Mouse (Mus musculus) MEL (cell line): ENCODE results near the gene Plekha7. TPM values are rescaled to one million over a fixed set of nuclear protein-coding genes. Genes with fewer than 3 reads are reported as not detected.

ENCODE experiments used
- DNase-seq: peaks from one replicate; pipeline ENCODE4 v3.0.0; 2011; ENCODE audit warnings: low read depth, low spot score
- H3K27ac ChIP-seq: 2 replicates; pipeline ENCODE4 v1.5.1; 2012; ENCODE audit warnings: low read depth, mild to moderate bottlenecking, control low read depth, low read length, moderate library complexity; ENCODE audit not compliant: control insufficient read depth
- H3K27me3 ChIP-seq, 2 experiments: fragments of 150-350 bp in 1 of 2; sonication (generic) in 1 of 2; 2 replicates each; pipeline ENCODE4 v1.6.1; 2012; ENCODE audit warnings: low read length in 2 of 2, mild to moderate bottlenecking in 2 of 2, improper control_type of control experiment in 1 of 2, moderate library complexity in 1 of 2; ENCODE audit not compliant: insufficient read depth in 2 of 2, control insufficient read depth in 1 of 2
- H3K36me3 ChIP-seq, 2 experiments: 2 replicates each; pipeline ENCODE4 v1.6.1; 2012 to 2014; ENCODE audit warnings: low read length in 2 of 2, improper control_type of control experiment in 1 of 2, inconsistent platforms in 1 of 2, mild to moderate bottlenecking in 1 of 2; ENCODE audit not compliant: insufficient read depth in 2 of 2, control insufficient read depth in 1 of 2
- H3K4me1 ChIP-seq, 2 experiments: fragments of 150-350 bp in 1 of 2; sonication (generic) in 1 of 2; 2 replicates each; pipeline ENCODE4 v1.6.1; 2012; ENCODE audit warnings: low read length in 2 of 2, improper control_type of control experiment in 1 of 2, mild to moderate bottlenecking in 1 of 2; ENCODE audit not compliant: insufficient read depth in 2 of 2, control insufficient read depth in 1 of 2
- H3K4me3 ChIP-seq, 2 experiments: fragments of 150-350 bp in 1 of 2; sonication (generic) in 1 of 2; 2 replicates each; pipeline ENCODE4 v1.5.1; 2012; ENCODE audit warnings: low read depth in 2 of 2, low read length in 2 of 2, mild to moderate bottlenecking in 2 of 2, moderate library complexity in 2 of 2, control low read depth in 1 of 2, improper control_type of control experiment in 1 of 2; ENCODE audit not compliant: control insufficient read depth in 1 of 2, insufficient read depth in 1 of 2
- H3K79me2 ChIP-seq: 2 replicates; pipeline ENCODE4 v1.6.1; 2012; ENCODE audit warnings: mild to moderate bottlenecking, low read length, moderate library complexity; ENCODE audit not compliant: control insufficient read depth, poor library complexity, insufficient read depth
- H3K9ac ChIP-seq: 2 replicates; pipeline ENCODE4 v1.6.1; 2012; ENCODE audit warnings: low read depth, mild to moderate bottlenecking, control low read depth, low read length, moderate library complexity; ENCODE audit not compliant: control insufficient read depth, poor library complexity, severe bottlenecking
- H3K9me3 ChIP-seq: fragments of 150-350 bp; sonication (generic); replicated peaks from 2 replicates; pipeline ENCODE4 v1.6.1; 2012; ENCODE audit warnings: mild to moderate bottlenecking, low read length, improper control_type of control experiment, moderate library complexity; ENCODE audit not compliant: insufficient read depth
- BHLHE40 ChIP-seq: IDR thresholded peaks from 2 replicates; pipeline ENCODE4 v1.6.1; 2012; ENCODE audit warnings: low read depth, mild to moderate bottlenecking, inconsistent platforms, low read length, improper control_type of control experiment, borderline replicate concordance
- CHD1 ChIP-seq: IDR thresholded peaks from 2 replicates; pipeline ENCODE4 v1.6.1; 2012; ENCODE audit warnings: low read depth, mild to moderate bottlenecking, inconsistent platforms, low read length, improper control_type of control experiment
- CTCF ChIP-seq, 3 experiments: IDR thresholded peaks in 2 of 3; conservative IDR thresholded peaks in 1 of 3; 2 replicates each; pipeline ENCODE4 v1.5.1; 2011 to 2012; ENCODE audit warnings: low read length in 3 of 3, low read depth in 2 of 3, mild to moderate bottlenecking in 2 of 3, improper control_type of control experiment in 1 of 3, inconsistent platforms in 1 of 3, mixed read lengths in 1 of 3, moderate library complexity in 1 of 3; ENCODE audit not compliant: control insufficient read depth in 1 of 3, insufficient read depth in 1 of 3, poor library complexity in 1 of 3, severe bottlenecking in 1 of 3
- ELF1 ChIP-seq: IDR thresholded peaks from 2 replicates; pipeline ENCODE4 v1.6.1; 2014; ENCODE audit warnings: low read depth, mild to moderate bottlenecking, inconsistent platforms, low read length, improper control_type of control experiment, moderate library complexity
- EP300 ChIP-seq, 2 experiments: IDR thresholded peaks; 2 replicates each; pipeline ENCODE4 v1.6.1; 2011; ENCODE audit warnings: improper control_type of control experiment in 2 of 2, low read length in 2 of 2, low read depth in 1 of 2, mild to moderate bottlenecking in 1 of 2
- ETS1 ChIP-seq: IDR thresholded peaks from 2 replicates; pipeline ENCODE4 v1.6.1; 2012; ENCODE audit warnings: low read depth, mild to moderate bottlenecking, inconsistent platforms, low read length, improper control_type of control experiment, moderate library complexity
- GABPA ChIP-seq: IDR thresholded peaks from 2 replicates; pipeline ENCODE4 v1.6.1; 2012; ENCODE audit warnings: low read depth, mild to moderate bottlenecking, inconsistent platforms, low read length, improper control_type of control experiment, moderate library complexity
- GATA1 ChIP-seq: IDR thresholded peaks from 2 replicates; pipeline ENCODE4 v1.6.1; 2011; ENCODE audit warnings: low read depth, low read length, improper control_type of control experiment
- HCFC1 ChIP-seq: IDR thresholded peaks from 2 replicates; pipeline ENCODE4 v1.6.1; 2012; ENCODE audit warnings: low read depth, mild to moderate bottlenecking, inconsistent platforms, low read length, improper control_type of control experiment, moderate library complexity
- JUND ChIP-seq: IDR thresholded peaks from 2 replicates; pipeline ENCODE4 v1.6.1; 2011; ENCODE audit warnings: low read depth, mild to moderate bottlenecking, improper control_type of control experiment, low read length
- KAT2A ChIP-seq: conservative IDR thresholded peaks from 2 replicates; pipeline ENCODE4 v1.6.1; 2012; ENCODE audit warnings: low read depth, low read length, improper control_type of control experiment, inconsistent platforms
- MAFK ChIP-seq: IDR thresholded peaks from 2 replicates; pipeline ENCODE4 v1.6.1; 2011; ENCODE audit warnings: low read depth, mild to moderate bottlenecking, low read length, improper control_type of control experiment, borderline replicate concordance
- MAX ChIP-seq: IDR thresholded peaks from 2 replicates; pipeline ENCODE4 v1.6.1; 2011; ENCODE audit warnings: low read length, improper control_type of control experiment
- MAZ ChIP-seq: IDR thresholded peaks from 2 replicates; pipeline ENCODE4 v1.6.1; 2012; ENCODE audit warnings: low read depth, mild to moderate bottlenecking, inconsistent platforms, low read length, improper control_type of control experiment
- MEF2A ChIP-seq: IDR thresholded peaks from 2 replicates; pipeline ENCODE4 v1.6.1; 2014; ENCODE audit warnings: low read depth, mild to moderate bottlenecking, inconsistent platforms, low read length, improper control_type of control experiment; ENCODE audit not compliant: poor library complexity, insufficient replicate concordance, severe bottlenecking; ENCODE audit errors: extremely low read depth
- MYB ChIP-seq: IDR thresholded peaks from 2 replicates; pipeline ENCODE4 v1.6.1; 2011; ENCODE audit warnings: mild to moderate bottlenecking, low read depth, low read length, improper control_type of control experiment
- MYC ChIP-seq: IDR thresholded peaks from 2 replicates; pipeline ENCODE4 v1.6.1; 2011; ENCODE audit warnings: low read depth, mild to moderate bottlenecking, low read length, improper control_type of control experiment, moderate library complexity
- NELFE ChIP-seq: IDR thresholded peaks from 2 replicates; pipeline ENCODE4 v1.6.1; 2011; ENCODE audit warnings: low read depth, low read length, improper control_type of control experiment
- NRF1 ChIP-seq: IDR thresholded peaks from 2 replicates; pipeline ENCODE4 v1.6.1; 2014; ENCODE audit warnings: low read depth, mild to moderate bottlenecking, inconsistent platforms, low read length, improper control_type of control experiment, moderate library complexity; ENCODE audit not compliant: poor library complexity, insufficient read depth, severe bottlenecking
- POLR2A ChIP-seq, 2 experiments: IDR thresholded peaks; 2 replicates each; pipeline ENCODE4 v1.6.1; 2011 to 2012; ENCODE audit warnings: low read length in 2 of 2, mild to moderate bottlenecking in 2 of 2, control low read depth in 1 of 2, improper control_type of control experiment in 1 of 2, low read depth in 1 of 2, moderate library complexity in 1 of 2; ENCODE audit not compliant: control insufficient read depth in 1 of 2, insufficient read depth in 1 of 2, poor library complexity in 1 of 2
- POLR2AphosphoS2 ChIP-seq: IDR thresholded peaks from 2 replicates; pipeline ENCODE4 v1.6.1; 2011; ENCODE audit warnings: low read length, improper control_type of control experiment
- POLR2AphosphoS5 ChIP-seq: IDR thresholded peaks from 2 replicates; pipeline ENCODE4 v1.6.1; 2012; ENCODE audit warnings: low read depth, borderline replicate concordance, mild to moderate bottlenecking, inconsistent platforms, low read length, moderate library complexity, mixed read lengths
- SIN3A ChIP-seq: IDR thresholded peaks from 2 replicates; pipeline ENCODE4 v1.6.1; 2012; ENCODE audit warnings: low read length, improper control_type of control experiment, inconsistent platforms
- SMC3 ChIP-seq: IDR thresholded peaks from 2 replicates; pipeline ENCODE4 v1.6.1; 2011; ENCODE audit warnings: low read depth, low read length, improper control_type of control experiment
- TAL1 ChIP-seq: IDR thresholded peaks from 2 replicates; pipeline ENCODE4 v1.6.1; 2012; ENCODE audit warnings: mild to moderate bottlenecking, inconsistent platforms, low read length, moderate library complexity, mixed read lengths
- TBP ChIP-seq: IDR thresholded peaks from 2 replicates; pipeline ENCODE4 v1.8.0; 2011; ENCODE audit warnings: low read depth, low read length, improper control_type of control experiment
- TCF12 ChIP-seq: IDR thresholded peaks from 2 replicates; pipeline ENCODE4 v1.6.1; 2014; ENCODE audit warnings: low read depth, mild to moderate bottlenecking, inconsistent platforms, low read length, improper control_type of control experiment, moderate library complexity
- UBTF ChIP-seq: IDR thresholded peaks from 2 replicates; pipeline ENCODE4 v1.6.1; 2012; ENCODE audit warnings: low read depth, mild to moderate bottlenecking, inconsistent platforms, low read length, improper control_type of control experiment, moderate library complexity, borderline replicate concordance; ENCODE audit not compliant: insufficient read depth
- USF2 ChIP-seq, 2 experiments: IDR thresholded peaks; 2 replicates each; pipeline ENCODE4 v1.6.1; 2011 to 2012; ENCODE audit warnings: improper control_type of control experiment in 2 of 2, low read length in 2 of 2, borderline replicate concordance in 1 of 2, inconsistent platforms in 1 of 2, low read depth in 1 of 2, mild to moderate bottlenecking in 1 of 2; ENCODE audit not compliant: insufficient read depth in 1 of 2
- ZKSCAN1 ChIP-seq: IDR thresholded peaks from 2 replicates; pipeline ENCODE4 v1.6.1; 2012; ENCODE audit warnings: low read depth, mild to moderate bottlenecking, inconsistent platforms, low read length, improper control_type of control experiment, moderate library complexity
- ZMIZ1 ChIP-seq: IDR thresholded peaks from 2 replicates; pipeline ENCODE4 v1.6.1; 2012; ENCODE audit warnings: low read depth, mild to moderate bottlenecking, inconsistent platforms, low read length, improper control_type of control experiment, moderate library complexity
- polyA plus RNA-seq, 2 experiments: library from polyadenylated mRNA; stranded (reverse) in 1 of 2; unstranded in 1 of 2; fragments of >175 nt in 1 of 2; fragments of >200 nt in 1 of 2; gene quantifications; 2 replicates each; pipeline versions ENCODE4 v1.2.1 to v1.2.4; 2012; ENCODE audit warnings: low replicate concordance in 2 of 2, low read depth in 1 of 2; ENCODE audit not compliant: insufficient read length in 2 of 2, insufficient read depth in 1 of 2, missing spikeins in 1 of 2
- total RNA-seq: library from RNA; depleted of rRNA; stranded (reverse); fragments of 300-350 nt; gene quantifications from 2 replicates; pipeline ENCODE4 v1.2.3, GENCODE M21; 2012

The Plekha7 gene
- total and polyA plus RNA-seq, 3 experiments, result 4.4 to 14.5 TPM; not detected in 1

DNA sequence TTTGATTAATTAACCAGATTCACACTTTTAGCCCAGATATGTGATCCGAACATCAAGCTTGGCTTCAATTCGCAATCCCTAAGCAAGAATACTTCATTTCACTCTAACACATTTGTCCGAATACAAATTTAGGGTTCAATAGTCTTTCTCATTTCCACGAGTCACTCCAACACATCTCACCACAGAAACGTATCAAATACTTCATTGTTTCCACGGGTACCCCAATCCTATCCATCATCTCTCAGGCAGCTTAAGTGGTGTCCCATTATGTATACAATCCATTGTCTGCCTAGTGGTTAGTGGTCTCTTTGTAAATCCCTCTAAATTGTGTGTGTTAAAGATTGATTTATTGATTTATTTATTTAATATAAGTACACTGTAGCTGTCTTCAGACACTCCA is 27.0 kb upstream of the Plekha7 start:
- TF ChIP-seq CTCF (IDR thresholded peaks at IDR 0.05 in 2 of 3, conservative IDR thresholded peaks at IDR 0.05 in 1 of 3; ENCODE audit: control insufficient read depth in 1 of 3, insufficient read depth in 1 of 3, low read depth in 2 of 3, low read length in 3 of 3, poor library complexity in 1 of 3, severe bottlenecking in 1 of 3), result peak in 1 of 3 experiments; percentile 22; a peak in 1 of 6 replicates
- no peak for TF ChIP-seq MYB
- TF ChIP-seq JUND, result no peak
- no peak for TF ChIP-seq ETS1
- Histone ChIP-seq H3K9ac (peak overlapping the region; percentile 91), H3K27ac (peak overlapping the region; percentile 90), H3K4me1 (peaks cover 4% of the 10 kb centered on the region in 2 experiments; a peak in 3 of 4 replicates), H3K36me3 (peaks cover 26% of the 10 kb centered on the region in 2 experiments), H3K9me3 (no peaks in the 10 kb centered on the region), H3K79me2 (peaks cover 33% of the 10 kb centered on the region), H3K27me3 (no peaks in the 10 kb centered on the region), H3K4me3 (peak overlapping the region; percentile 81 to 89)
- peak; percentile 50 for DNase-seq

DNA sequence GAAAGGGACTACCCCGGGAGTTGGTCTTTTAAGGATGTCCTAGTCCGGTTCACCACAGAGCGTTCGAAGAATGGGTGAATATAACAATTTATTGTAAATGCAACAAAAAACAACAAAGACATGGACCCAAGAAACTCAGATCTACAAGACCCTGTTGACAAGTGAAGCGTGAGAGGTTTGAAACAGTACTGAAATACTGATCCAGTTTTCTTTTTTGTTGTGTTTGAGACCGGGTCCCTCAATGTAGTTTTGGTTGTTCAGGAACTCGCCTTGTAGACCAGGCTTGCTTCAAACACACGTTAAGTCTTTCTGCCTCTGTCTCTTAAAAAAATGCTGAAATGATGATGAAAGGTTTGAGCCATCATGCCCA is 26.5 kb upstream of the Plekha7 start:
- DNase-seq, result peak; percentile 68
- Histone ChIP-seq H3K36me3 (peaks cover 26% of the 10 kb centered on the region in 2 experiments), H3K9ac (peak overlapping the region; percentile 91)
- no peak for TF ChIP-seq BHLHE40
- peak; percentile 81; the same call in 1 of the 2 replicates for TF ChIP-seq CHD1
- TF ChIP-seq POLR2AphosphoS5, result no peak
- TF ChIP-seq NRF1, result no peak
- no peak for TF ChIP-seq SMC3
- TF ChIP-seq UBTF, result no peak
- no peak for TF ChIP-seq MAX
- TF ChIP-seq POLR2AphosphoS2, result no peak
- no peak for TF ChIP-seq JUND
- TF ChIP-seq ELF1, result no peak
- TF ChIP-seq GATA1, result no peak
- no peak for TF ChIP-seq TAL1
- TF ChIP-seq USF2 (IDR thresholded peaks at IDR 0.05; ENCODE audit: borderline replicate concordance in 1 of 2, insufficient read depth in 1 of 2, low read depth in 1 of 2, low read length in 2 of 2), result no peak
- no peak for TF ChIP-seq EP300 (IDR thresholded peaks at IDR 0.05; ENCODE audit: low read depth in 1 of 2, low read length in 2 of 2)
- no peak for TF ChIP-seq GABPA
- TF ChIP-seq MEF2A, result no peak
- no peak for TF ChIP-seq MYB
- TF ChIP-seq SIN3A, result no peak; the same call in 1 of the 2 replicates
- TF ChIP-seq TBP, result no peak
- TF ChIP-seq ZKSCAN1, result no peak
- no peak for TF ChIP-seq HCFC1
- no peak for TF ChIP-seq NELFE
- TF ChIP-seq ZMIZ1, result no peak
- peak; percentile 19; the same call in 1 of the 2 replicates for TF ChIP-seq MYC
- peak; percentile 47 for TF ChIP-seq KAT2A
- TF ChIP-seq MAFK, result no peak
- no peak for TF ChIP-seq POLR2A (IDR thresholded peaks at IDR 0.05; ENCODE audit: control insufficient read depth in 1 of 2, insufficient read depth in 1 of 2, low read depth in 1 of 2, low read length in 2 of 2, poor library complexity in 1 of 2)
- TF ChIP-seq TCF12, result 0 out of 2 replicates have a peak, but pooled peaks have one; percentile 10
- 0 out of 2 replicates have a peak, but pooled peaks have one; percentile 38 for TF ChIP-seq MAZ

More for the DNA sequence above, 26.5 kb upstream of the Plekha7 start:
- Histone ChIP-seq H3K9me3 (no peaks in the 10 kb centered on the region), H3K79me2 (peaks cover 33% of the 10 kb centered on the region), H3K27ac (peak overlapping the region; percentile 90), H3K4me3 (peak overlapping the region; percentile 81 to 89), H3K4me1 (peaks cover 4% of the 10 kb centered on the region in 2 experiments; a peak in 3 of 4 replicates), H3K27me3 (no peaks in the 10 kb centered on the region)
